Mouse (Mus musculus): ENCODE measurements at regions not wholly inside any gene's neighbourhood (a gene's known extent, or its start where the extent isn't known, plus 50 kb on each side); places are given as distances from the start of the nearest gene placed in this dataset.

- no peak for DNase-seq (ENCODE audit: low spot score in 2 of 2)
Observed at GRCm38 (mm10) chr7:137748936-137749335, 311.5 kb downstream of the Glrx3 start.

GRCm38 (mm10) chr7:137750741-137751140 is 313.3 kb downstream of the Glrx3 start:
- no peak for DNase-seq (ENCODE audit: low spot score in 2 of 2)

GRCm38 (mm10) chr7:137751151-137751859 is 313.9 kb downstream of the Glrx3 start:
- DNase-seq (ENCODE audit: low spot score in 2 of 2) = no peak

GRCm38 (mm10) chr7:137765961-137766360 is 328.5 kb downstream of the Glrx3 start:
- DNase-seq (ENCODE audit: low spot score in 2 of 2) = no peak

GRCm38 (mm10) chr7:137766721-137767120 is 329.3 kb downstream of the Glrx3 start:
- no peak for DNase-seq (ENCODE audit: low spot score in 2 of 2)

- no peak for DNase-seq (ENCODE audit: low spot score in 2 of 2)
Observed at GRCm38 (mm10) chr7:137773051-137773964, 335.9 kb downstream of the Glrx3 start.

- DNase-seq (ENCODE audit: low spot score in 2 of 2) = peak in 1 of 2 experiments; percentile 21
Observed at GRCm38 (mm10) chr7:137773965-137774310, 336.5 kb downstream of the Glrx3 start.

- peak in 1 of 2 experiments; percentile 42 for DNase-seq (ENCODE audit: low spot score in 2 of 2)
Observed at GRCm38 (mm10) chr7:137783954-137784353, 346.5 kb downstream of the Glrx3 start.

GRCm38 (mm10) chr7:137805361-137805760 is 367.9 kb downstream of the Glrx3 start:
- peak; percentile 11 to 52 for DNase-seq (ENCODE audit: low spot score in 2 of 2)

GRCm38 (mm10) chr7:137812839-137813238 is 375.4 kb downstream of the Glrx3 start:
- DNase-seq (ENCODE audit: low spot score in 2 of 2) = no peak

- no peak for DNase-seq (ENCODE audit: low spot score in 2 of 2)
Observed at GRCm38 (mm10) chr7:137840520-137840919, 403.1 kb downstream of the Glrx3 start.

- no peak for DNase-seq (ENCODE audit: low spot score in 2 of 2)
Observed at GRCm38 (mm10) chr7:137841044-137841443, 403.6 kb downstream of the Glrx3 start.

GRCm38 (mm10) chr7:137841456-137842100 is 404.2 kb downstream of the Glrx3 start:
- DNase-seq (ENCODE audit: low spot score in 2 of 2) = no peak

- peak in 1 of 2 experiments; percentile 37 for DNase-seq (ENCODE audit: low spot score in 2 of 2)
Observed at GRCm38 (mm10) chr7:137847856-137848255, 410.4 kb downstream of the Glrx3 start.

GRCm38 (mm10) chr7:137851061-137851460 is 413.6 kb downstream of the Glrx3 start:
- no peak for DNase-seq (ENCODE audit: low spot score in 2 of 2)

- no peak for DNase-seq (ENCODE audit: low spot score in 2 of 2)
Observed at GRCm38 (mm10) chr7:137859681-137860080, 422.3 kb downstream of the Glrx3 start.

GRCm38 (mm10) chr7:137860520-137860919 is 423.1 kb downstream of the Glrx3 start:
- no peak for DNase-seq (ENCODE audit: low spot score in 2 of 2)

- peak in 1 of 2 experiments; percentile 33 for DNase-seq (ENCODE audit: low spot score in 2 of 2)
Observed at GRCm38 (mm10) chr7:137864912-137865311, 427.5 kb downstream of the Glrx3 start.

GRCm38 (mm10) chr7:137865457-137865856 is 428.0 kb downstream of the Glrx3 start:
- DNase-seq (ENCODE audit: low spot score in 2 of 2) = no peak

GRCm38 (mm10) chr7:137866880-137867279 is 429.5 kb downstream of the Glrx3 start:
- DNase-seq (ENCODE audit: low spot score in 2 of 2) = no peak

- no peak for DNase-seq (ENCODE audit: low spot score in 2 of 2)
Observed at GRCm38 (mm10) chr7:137868501-137868900, 431.1 kb downstream of the Glrx3 start.

- no peak for DNase-seq (ENCODE audit: low spot score in 2 of 2)
Observed at GRCm38 (mm10) chr7:137875306-137875705, 437.9 kb downstream of the Glrx3 start.
